Mouse (Mus musculus) frontal cortex, postnatal 10 days (tissue): Measurements from ENCODE around the gene Nmnat1.
A peak's percentile ranks its signal among the peaks of the same experiment; 100 is the strongest.
"Not testable (repeated sequence)": the region's sequence is repeated elsewhere in the genome, so short reads cannot be mapped to it uniquely, and the experiment has no call there.

Experiments used
- DNase-seq, 2 experiments: peaks; one replicate each; pipeline ENCODE4 v3.0.0; 2022; ENCODE audit warnings: low spot score in 2 of 2, mixed read lengths in 1 of 2

The Nmnat1 gene

GRCm38 (mm10) chr4:149444964-149445701 is 39.9 kb downstream of the Nmnat1 start:
- DNase-seq: peak; percentile 81 to 85

DNA sequence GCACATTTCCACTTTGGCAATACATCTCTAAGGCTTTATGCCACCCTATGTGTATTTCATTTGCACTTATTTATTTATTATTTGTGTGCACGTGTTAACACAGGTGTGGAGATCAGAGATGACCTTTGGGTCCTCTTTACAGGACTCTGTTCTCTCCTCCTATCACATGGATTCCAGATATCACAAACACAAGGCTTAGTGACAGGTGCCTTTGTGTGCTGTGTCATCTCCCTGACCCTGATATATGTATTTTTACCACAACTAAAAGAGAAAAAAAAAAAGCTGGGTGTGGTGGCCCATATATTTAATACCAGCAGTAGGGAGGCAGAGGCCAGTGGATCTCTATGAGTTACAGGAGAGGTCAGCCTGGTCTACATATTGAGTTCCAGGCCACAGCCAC is 40.5 kb downstream of the Nmnat1 start:
- DNase-seq: no peak

- DNase-seq: no peak
Measured at GRCm38 (mm10) chr4:149442436-149442835, 42.6 kb downstream of the Nmnat1 start.

- no peak for DNase-seq
Measured at GRCm38 (mm10) chr4:149440576-149440975, 44.4 kb downstream of the Nmnat1 start.

- DNase-seq: not testable (repeated sequence)
Measured at GRCm38 (mm10) chr4:149431887-149432286, 53.1 kb downstream of the Nmnat1 start.

GRCm38 (mm10) chr4:149429592-149429991 is 55.4 kb downstream of the Nmnat1 start:
- no peak for DNase-seq

- peak; percentile 98 for DNase-seq
Measured at GRCm38 (mm10) chr4:149426325-149427199, 58.4 kb downstream of the Nmnat1 start, which contains the start of gene Ube4b. Ube4b (minus strand) TSS chr4:149426749.

DNA sequence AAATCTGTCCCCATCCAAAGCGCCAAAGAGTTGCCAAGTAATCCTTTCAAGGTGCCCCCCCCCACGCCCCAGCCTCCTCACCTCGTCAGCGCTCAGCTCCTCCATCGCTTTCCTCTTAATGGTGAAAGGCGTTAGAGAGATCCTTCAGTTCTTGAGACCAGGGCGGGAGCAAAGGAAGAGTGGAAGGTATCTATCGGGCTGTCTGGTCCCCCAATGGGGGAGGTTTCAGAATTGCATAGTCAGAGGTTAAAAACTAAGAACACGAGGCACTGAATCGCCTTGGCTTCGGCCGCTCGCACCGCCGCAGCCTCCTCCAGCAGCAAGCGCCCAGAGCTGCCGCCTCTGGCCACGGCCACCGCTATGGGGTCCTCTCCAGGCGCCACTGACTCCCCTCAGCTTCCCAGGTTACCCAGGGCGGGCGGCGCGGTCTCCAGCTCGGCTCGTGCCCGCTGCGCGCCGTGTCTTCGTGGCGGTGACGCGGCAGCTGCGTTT is 59.2 kb downstream of the Nmnat1 start:
- DNase-seq: no peak

DNA sequence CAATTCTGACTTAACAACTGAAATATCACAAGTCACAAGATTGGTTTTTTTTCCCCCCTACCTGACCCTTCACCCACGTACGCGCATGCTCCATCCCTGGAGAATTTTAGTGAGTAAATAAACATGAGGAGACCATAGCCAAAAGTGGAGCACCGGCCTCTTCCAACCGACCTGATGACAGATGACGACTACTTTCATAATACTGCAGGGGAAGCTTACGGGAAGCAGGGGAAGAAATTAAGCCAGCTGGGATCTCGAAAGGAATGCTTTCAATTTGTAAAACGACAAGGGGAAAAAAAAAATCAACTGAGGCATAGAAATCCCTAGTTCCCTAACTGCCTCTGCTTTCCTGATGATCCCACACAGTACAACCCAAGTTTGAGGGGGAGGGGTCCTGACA is 60.2 kb downstream of the Nmnat1 start:
- no peak for DNase-seq

DNA sequence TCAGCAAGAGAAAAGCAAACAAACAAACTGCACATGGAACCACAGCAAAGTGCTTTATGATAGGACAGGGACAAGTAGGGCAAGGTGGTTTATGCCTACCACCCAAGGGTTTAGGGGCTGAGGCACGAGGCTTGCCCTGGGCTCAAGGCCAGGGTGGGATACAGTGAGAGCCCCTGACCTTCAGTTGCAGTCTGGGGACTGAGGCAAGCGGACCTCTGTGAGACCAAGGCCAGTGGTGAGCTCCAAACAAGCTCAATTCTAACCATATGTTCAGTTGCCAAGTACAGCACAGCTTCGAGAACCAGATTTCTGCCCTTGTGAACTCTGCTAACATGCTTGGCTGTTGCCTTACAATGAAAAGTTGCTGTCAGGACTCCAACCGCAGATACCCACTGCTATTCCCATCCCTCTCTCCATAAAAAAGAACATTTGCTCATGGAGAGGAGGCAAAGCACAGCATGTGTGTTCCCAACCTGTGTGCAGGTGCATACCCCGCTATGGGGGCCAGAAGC is 67.1 kb downstream of the Nmnat1 start:
- no peak for DNase-seq
